In the genomic region with DNA sequence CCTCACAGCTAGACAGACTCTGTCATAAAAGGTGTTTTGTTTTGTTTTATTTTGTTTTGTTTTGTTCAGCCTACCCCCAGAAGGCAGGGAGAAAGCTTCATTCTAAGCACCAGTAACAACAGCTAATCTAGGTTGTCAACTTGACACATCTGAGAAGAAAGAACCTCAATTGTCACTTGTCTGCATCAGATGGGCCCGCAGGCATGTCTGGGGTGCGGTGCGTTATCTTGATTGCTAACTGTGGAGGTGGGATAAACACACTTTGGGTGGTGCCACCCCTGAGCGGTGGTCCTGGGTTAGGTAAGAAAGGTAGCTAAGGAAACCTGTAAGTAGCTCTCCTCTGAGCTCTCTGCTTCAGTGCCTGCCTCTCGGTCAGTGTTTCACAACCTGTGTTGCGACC, we compare ENCODE assay signal across 27 mouse cellular contexts. TPM values are rescaled to one million over a fixed set of nuclear protein-coding genes. Genes with fewer than 3 reads are reported as not detected.
DNase-seq lines count a peak whose midpoint lies in the region; ATAC-seq and TF ChIP-seq lines count a peak whose summit lies in the region.
"Had no signal": no experiment of that assay in that cellular context is flagged by ENCODE, and none has a peak within 500 bp of the region (broad histone marks: within the 10 kb centered on the region; RNA-seq: fewer than 3 reads in every experiment).

No protein-coding gene starts in this region.

- no peak overlapping the region for H3K4me3 ChIP-seq in spleen, adult 2 months (ENCODE audit: extremely low read depth, insufficient read depth, insufficient read length)
- H3K4me3 ChIP-seq: embryonic facial prominence, embryonic 15.5 days; erythroblast, embryonic 14.5 days; forebrain, embryonic 10.5 days; heart, embryonic 10.5 days; hindbrain, embryonic 12.5 days had no signal

- H3K27me3 ChIP-seq in spleen, adult 2 months (ENCODE audit: control insufficient read depth, insufficient read depth, low read length): no peaks in the 10 kb centered on the region
- H3K27me3 ChIP-seq: embryonic facial prominence, embryonic 15.5 days; hindbrain, embryonic 12.5 days; Patski had no signal

- peaks cover 33% of the 10 kb centered on the region; the same call in 1 of the 2 replicates for H3K4me1 ChIP-seq in spleen, adult 2 months (ENCODE audit: control insufficient read depth, insufficient read depth, insufficient read length)

- peaks cover 13% of the 10 kb centered on the region; the same call in 1 of the 2 replicates for H3K36me3 ChIP-seq in spleen, adult 2 months (ENCODE audit: control insufficient read depth, insufficient read depth, low read length)

- peak; percentile 43 for DNase-seq in CD4-positive, CD25-positive, alpha-beta regulatory T cell, adult 2 months (ENCODE audit: low read depth, low spot score)
- no peak for DNase-seq in spleen, adult 2 months (ENCODE audit: low read depth in 1 of 2, low spot score in 2 of 2)
- no peak for DNase-seq in spleen, postnatal 36 days (ENCODE audit: low spot score in 2 of 2)
- peak; percentile 35 for DNase-seq in thymus, postnatal 4 days
- DNase-seq in thymus, postnatal 10 days (ENCODE audit: low spot score in 2 of 2): no peak
- DNase-seq in layer of hippocampus, adult 9-10 months (ENCODE audit: low spot score): no peak
- DNase-seq: adrenal gland, postnatal 14 days; cerebellum, adult 11-12 months; cerebellum, adult 9-11 months; cerebellum, postnatal 36 days; gastrocnemius, postnatal 10 days; heart, adult 18-20 months; heart, postnatal 10 days; heart, postnatal 4 days had no signal

- WGBS in spleen, adult 2 months: 61% methylated on average over 6 of the region's 6 CpGs

- no peak for ATAC-seq in CD4-positive, CD25-positive, alpha-beta regulatory T cell, adult 4 months
- ATAC-seq: activated CD4-positive, CD25-positive, alpha-beta regulatory T cell, adult 4 months; forebrain, embryonic 14.5 days; hindbrain, embryonic 16.5 days; Patski had no signal

- no peak for TF ChIP-seq CTCF in spleen, adult 2 months (IDR thresholded peaks at IDR 0.05; ENCODE audit: extremely low read depth, insufficient read depth, insufficient read length, insufficient replicate concordance)

- TF ChIP-seq POLR2A in spleen, adult 2 months (IDR thresholded peaks at IDR 0.05; ENCODE audit: low read depth, low read length): no peak

- peak overlapping the region; percentile 98 for H3K27ac ChIP-seq in spleen, adult 2 months (ENCODE audit: insufficient read depth, low read length)
- H3K27ac ChIP-seq: embryonic facial prominence, embryonic 15.5 days; forebrain, embryonic 10.5 days; heart, embryonic 10.5 days; hindbrain, embryonic 12.5 days had no signal

RNA-seq across cellular contexts. Expression of gene Rhof, which starts 5.5 kb away (rescaled TPM):
- polyA plus RNA-seq in CD4-positive, CD25-positive, alpha-beta regulatory T cell, adult 4 months (2017; shearing (Covaris generic)): 100 to 1,000 TPM in 1 of 2 experiments, 10 to 100 TPM in 1; 80.6 to 101 TPM
- 70.7 and 72.5 TPM in 2 replicates for polyA plus RNA-seq in spleen, adult 2 months (2012; rRNA removed)

RNA-seq across cellular contexts. Expression of gene Setd1b, which starts 15.0 kb away (rescaled TPM):
- 10 to 100 TPM; 17.1 to 20.8 TPM for polyA plus RNA-seq in CD4-positive, CD25-positive, alpha-beta regulatory T cell, adult 4 months (2017; shearing (Covaris generic))
- polyA plus RNA-seq in spleen, adult 2 months (2012; rRNA removed): 20.5 and 23.2 TPM in 2 replicates

RNA-seq across cellular contexts. Expression of gene Psmd9, which starts 42.2 kb away (rescaled TPM):
- 10 to 100 TPM; 36.5 to 41.5 TPM for polyA plus RNA-seq in CD4-positive, CD25-positive, alpha-beta regulatory T cell, adult 4 months (2017; shearing (Covaris generic))
- 13.3 and 19.5 TPM in 2 replicates for polyA plus RNA-seq in spleen, adult 2 months (2012; rRNA removed)

RNA-seq across cellular contexts. Expression of gene Hpd, which starts 55.5 kb away (rescaled TPM):
- not detected for polyA plus RNA-seq in CD4-positive, CD25-positive, alpha-beta regulatory T cell, adult 4 months (2017; shearing (Covaris generic))
- polyA plus RNA-seq in spleen, adult 2 months (2012; rRNA removed): 0.19 and 0.37 TPM in 2 replicates
- polyA plus RNA-seq: activated CD4-positive, CD25-positive, alpha-beta regulatory T cell, adult 4 months; C2C12; embryonic facial prominence, embryonic 11.5 days; embryonic facial prominence, embryonic 15.5 days; erythroblast, embryonic 14.5 days; forebrain, embryonic 14.5 days; heart, embryonic 14.5 days; hindbrain, embryonic 12.5 days; hindbrain, embryonic 16.5 days; Patski had no signal

RNA-seq across cellular contexts. Expression of gene Tmem120b, which starts 58.8 kb away (rescaled TPM):
- polyA plus RNA-seq in CD4-positive, CD25-positive, alpha-beta regulatory T cell, adult 4 months (2017; shearing (Covaris generic)): 1 to 10 TPM; 3.4 to 4.3 TPM
- 5.8 and 7.6 TPM in 2 replicates for polyA plus RNA-seq in spleen, adult 2 months (2012; rRNA removed)

Comparison
In these comparisons a context has a peak if more than half of its experiments do, and no peak if none do; other contexts are left out.
1. DNase-seq: peak in CD4-positive, CD25-positive, alpha-beta regulatory T cell, adult 2 months (single experiment) and thymus, postnatal 4 days (single experiment); none in spleen, adult 2 months (0 of 2), spleen, postnatal 36 days (0 of 2), thymus, postnatal 10 days (0 of 2) and layer of hippocampus, adult 9-10 months (single experiment).